Mouse (Mus musculus): ENCODE results near the gene Zfp961.

Gene Zfp961

DNA sequence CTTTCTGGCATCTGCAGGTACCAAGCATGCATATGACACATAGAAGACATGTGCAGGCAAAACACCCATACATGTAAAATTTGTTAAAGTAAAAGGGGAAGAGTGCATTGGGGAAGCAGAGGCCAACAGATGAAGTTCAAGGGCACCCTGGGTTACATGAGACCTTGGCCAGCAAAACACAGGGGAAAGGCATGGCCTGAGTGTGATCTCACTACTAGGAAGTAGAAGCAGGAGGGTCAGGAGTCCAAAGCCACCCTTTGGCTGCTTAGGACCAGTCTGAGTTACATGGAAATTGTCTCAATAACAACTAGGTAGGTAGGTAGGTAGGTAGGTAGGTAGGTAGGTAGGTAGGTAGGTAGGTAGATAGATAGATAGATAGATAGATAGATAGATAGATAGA, 9.6 kb downstream of the Zfp961 start:
- in situ Hi-C loops (cut with MboI, MseI): no loop called here

DNA sequence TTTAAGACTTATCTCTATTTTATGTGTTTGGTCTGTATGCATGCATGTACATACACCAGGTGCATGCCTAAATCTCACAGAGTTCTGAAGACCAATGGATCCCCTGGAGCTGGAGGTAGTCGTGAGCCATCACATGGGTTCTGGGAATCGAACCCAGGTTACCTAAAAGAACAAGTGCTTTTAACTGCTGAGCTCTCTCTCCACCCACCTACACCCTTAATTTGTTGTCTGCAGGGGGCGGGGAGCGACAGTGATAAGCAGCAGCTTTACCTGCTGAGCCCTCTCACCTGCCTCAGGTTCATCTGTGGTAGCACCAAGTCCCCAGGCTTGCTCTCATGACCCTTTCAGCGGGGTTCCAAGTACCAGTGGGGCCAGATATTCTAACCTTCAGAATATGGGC, 11.0 kb downstream of the Zfp961 start:
- in situ Hi-C loops (cut with MboI, MseI): no loop called here

DNA sequence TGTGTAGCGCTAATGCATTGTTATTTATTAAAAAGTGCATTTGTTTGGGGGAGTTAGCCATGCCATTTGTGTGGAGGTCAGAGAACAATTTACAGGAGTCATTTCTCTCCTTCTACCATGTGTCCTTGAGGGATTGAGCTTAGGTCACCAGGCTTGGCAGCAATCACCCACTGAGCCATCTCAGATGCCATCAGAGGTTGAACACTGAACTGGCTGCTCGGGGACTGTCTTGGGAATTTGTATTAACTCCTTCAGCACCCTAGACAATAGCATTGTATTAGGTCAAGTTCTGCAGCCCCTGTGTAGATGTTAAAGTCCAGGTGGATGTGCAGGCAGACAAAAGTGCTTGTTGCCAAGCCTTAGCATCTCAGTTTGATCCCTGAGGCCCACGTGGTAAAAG, 13.2 kb downstream of the Zfp961 start:
- in situ Hi-C loops (cut with MboI, MseI): no loop called here

DNA sequence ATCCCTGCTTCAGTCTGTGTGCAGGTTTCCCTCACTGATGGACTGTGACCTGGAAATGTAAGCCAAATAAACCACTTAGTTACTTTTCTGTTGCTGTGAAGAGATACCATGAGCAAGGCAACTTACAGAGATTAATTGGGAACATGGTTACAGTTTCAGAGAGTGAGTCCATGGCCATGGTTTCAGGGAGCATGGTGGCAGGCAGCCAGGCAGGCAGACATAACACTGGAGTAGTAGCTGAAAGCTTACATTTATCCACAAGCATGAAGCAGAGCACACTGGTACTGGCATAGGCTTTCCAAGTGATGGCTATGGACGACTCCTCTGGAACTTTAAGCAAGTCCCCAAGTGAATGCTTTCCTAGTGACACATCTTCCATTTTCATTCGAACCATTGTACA, 14.3 kb downstream of the Zfp961 start:
- in situ Hi-C loops (cut with MboI, MseI): no loop called here

DNA sequence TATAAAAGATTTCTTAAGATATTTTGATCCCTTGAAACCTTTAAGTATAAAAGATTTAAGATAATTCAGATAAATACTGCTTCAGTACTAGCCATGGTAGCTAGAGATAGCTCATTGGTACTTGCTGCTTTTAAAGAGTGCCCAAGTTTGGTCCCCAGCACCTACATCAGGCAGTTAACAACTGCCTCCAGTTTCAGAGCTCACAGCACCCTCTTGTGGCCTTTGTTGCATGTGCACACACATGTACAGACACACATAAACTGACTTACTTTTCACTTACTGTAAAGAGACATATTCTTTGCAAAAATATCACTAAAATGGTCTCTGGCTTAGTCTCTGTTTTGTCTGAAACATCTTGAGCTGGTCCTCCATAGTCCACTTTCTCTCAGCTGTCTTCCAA, 15.6 kb downstream of the Zfp961 start:
- in situ Hi-C loops (cut with MboI, MseI): no loop called here

DNA sequence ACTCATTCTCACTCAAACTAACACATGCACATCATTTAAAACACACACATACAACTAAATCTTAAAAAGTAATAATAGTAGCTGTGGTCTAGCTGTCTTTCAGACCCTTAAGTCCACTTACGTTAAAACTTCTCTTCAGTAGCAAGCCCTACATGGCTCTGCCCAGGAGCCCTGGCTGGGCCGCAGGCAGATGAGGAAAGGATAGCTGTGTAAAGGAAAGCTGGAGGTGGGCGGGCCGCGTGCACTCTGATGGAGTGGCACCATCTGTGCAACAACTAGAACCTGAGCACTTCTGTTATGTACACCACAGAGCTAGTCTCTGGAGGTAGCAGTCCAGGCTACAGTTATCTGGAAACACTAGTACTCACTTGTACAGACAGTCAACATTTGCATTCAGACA, 16.4 kb downstream of the Zfp961 start:
- in situ Hi-C loops (cut with MboI, MseI): no loop called here

DNA sequence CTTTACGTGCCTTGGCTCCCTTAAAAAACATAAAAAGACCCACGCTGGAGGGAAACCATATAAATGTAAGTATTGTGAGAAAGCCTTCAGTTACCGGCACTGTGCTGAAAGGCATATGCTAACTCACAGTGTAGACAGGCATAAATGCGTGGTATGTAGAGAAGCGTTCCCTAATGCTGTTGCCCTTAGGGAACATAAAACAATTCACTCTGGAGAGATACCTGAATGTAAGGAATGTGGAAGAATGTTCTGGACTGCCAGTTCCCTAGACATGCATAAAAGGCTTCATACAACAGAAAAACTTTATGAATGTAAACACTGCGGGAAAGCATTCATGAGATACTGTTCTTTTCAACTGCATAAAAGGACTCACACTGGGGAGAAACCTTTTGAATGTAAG, 17.3 kb downstream of the Zfp961 start:
- in situ Hi-C loops (cut with MboI, MseI): no loop called here

DNA sequence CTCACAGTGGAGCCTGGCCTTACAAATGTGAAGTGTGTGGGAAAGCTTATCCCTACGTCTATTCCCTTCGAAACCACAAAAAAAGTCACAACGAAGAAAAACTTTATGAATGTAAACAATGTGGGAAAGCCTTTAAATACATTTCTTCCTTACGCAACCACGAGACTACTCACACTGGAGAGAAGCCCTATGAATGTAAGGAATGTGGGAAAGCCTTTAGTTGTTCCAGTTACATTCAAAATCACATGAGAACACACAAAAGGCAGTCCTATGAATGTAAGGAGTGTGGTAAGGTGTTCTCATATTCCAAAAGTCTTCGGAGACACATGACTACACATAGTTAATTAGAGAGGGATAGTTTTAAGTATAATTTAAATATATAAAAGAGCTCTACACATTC, 17.8 kb downstream of the Zfp961 start:
- in situ Hi-C loops (cut with MboI, MseI): no loop called here

DNA sequence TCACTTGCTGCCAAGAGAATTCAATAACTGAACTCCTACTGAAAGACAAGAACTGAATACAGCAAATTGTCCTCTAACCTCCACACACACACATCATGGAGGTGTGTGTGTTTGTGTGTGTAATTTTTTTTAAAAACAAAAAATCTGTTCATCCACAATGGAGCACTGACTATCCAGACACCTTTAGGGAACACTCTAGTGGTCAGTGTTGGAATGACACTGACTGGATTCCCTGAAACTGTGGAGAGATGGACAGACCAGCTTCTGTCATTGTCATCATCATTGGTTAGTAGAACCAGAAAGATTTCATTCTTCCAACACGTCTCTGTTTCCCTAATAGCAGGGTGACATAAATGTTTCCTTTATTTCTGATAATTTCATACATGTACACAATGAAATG, 21.1 kb downstream of the Zfp961 start:
- in situ Hi-C loops (cut with MboI, MseI): no loop called here

DNA sequence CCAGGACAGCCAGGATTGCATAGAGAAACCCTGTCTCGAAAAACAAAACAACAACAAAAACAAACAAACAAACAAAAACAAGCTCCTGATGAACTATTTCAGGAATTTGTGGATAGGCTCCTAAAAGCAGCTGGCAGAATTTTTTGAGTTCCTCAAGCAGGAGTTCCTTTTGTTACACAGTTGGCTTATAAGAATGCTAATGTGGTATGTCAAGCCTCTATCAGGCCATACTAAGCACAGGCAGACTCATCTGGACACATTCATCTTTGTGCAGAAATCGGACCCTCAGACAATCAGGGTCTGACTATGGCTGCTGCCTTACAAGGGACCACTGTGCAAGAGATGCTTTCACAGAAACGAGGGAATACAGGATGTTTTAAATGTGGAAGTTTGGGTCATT, 23.4 kb downstream of the Zfp961 start:
- in situ Hi-C loops (cut with MboI, MseI): no loop called here

DNA sequence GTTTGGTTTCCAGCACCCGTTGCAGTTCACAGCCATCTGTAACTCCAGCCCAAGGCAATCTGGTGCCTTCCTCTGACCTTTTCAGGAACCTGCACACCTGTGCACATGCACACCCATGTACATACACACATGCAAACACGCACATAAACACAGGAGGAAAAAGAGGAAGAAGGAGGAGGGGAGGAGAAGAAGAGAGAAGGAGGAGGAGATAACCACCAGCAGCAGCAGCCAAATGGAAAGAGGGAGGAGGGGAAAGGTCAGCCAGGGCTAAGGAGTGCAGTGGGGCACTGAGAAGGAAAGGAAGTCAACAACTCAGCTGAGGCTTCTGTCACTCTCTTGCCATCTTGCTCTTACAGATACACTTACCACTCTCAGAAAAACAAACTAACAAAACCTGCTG, 30.2 kb downstream of the Zfp961 start:
- in situ Hi-C loops (cut with MboI, MseI): loop anchor here (5.0 kb wide), 1 partner anchor 849 kb away; no protein-coding TSS in a partner anchor

DNA sequence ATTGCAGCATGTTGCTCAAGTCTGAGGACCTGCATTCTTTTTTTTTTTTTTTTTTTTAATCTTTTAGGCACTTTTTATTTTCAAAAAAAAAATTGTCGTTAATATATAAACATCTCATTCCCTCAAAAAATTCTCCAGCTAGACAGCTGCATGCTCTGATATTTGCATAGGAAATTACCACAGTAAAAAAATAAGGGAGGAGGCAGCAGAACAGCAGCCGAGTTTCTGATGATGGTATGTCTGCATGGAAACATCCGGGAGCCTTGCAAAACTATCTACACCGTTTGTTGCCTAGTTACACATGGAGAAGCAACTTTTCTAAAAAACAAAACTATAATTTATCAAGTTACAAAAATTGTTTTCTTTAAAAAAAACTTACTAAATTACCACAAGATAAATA, 30.6 kb downstream of the Zfp961 start:
- in situ Hi-C loops (cut with MboI, MseI): loop anchor here (5.0 kb wide), 1 partner anchor 849 kb away; no protein-coding TSS in a partner anchor

DNA sequence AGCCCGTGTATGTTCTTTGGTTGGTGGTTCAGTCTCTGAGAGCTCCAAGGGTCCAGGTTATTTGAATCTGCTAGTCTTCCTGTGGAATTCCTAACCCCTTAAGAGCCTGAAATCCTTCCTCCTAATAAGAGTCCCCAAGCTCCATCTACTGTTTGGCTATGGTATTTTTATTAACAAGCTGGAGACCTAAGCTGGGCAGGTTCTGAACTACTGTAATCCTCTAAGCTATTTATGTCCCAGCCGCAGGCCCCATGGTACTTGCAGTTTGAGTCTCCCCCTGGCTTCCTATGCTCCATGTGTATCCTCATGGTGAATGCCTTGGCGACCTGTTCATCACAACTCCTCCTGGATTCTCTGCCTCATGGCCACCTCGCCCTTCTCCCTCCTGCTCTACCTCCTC, 33.8 kb downstream of the Zfp961 start:
- in situ Hi-C loops (cut with MboI, MseI): loop anchor here (5.0 kb wide), 1 partner anchor 852 kb away; no protein-coding TSS in a partner anchor

DNA sequence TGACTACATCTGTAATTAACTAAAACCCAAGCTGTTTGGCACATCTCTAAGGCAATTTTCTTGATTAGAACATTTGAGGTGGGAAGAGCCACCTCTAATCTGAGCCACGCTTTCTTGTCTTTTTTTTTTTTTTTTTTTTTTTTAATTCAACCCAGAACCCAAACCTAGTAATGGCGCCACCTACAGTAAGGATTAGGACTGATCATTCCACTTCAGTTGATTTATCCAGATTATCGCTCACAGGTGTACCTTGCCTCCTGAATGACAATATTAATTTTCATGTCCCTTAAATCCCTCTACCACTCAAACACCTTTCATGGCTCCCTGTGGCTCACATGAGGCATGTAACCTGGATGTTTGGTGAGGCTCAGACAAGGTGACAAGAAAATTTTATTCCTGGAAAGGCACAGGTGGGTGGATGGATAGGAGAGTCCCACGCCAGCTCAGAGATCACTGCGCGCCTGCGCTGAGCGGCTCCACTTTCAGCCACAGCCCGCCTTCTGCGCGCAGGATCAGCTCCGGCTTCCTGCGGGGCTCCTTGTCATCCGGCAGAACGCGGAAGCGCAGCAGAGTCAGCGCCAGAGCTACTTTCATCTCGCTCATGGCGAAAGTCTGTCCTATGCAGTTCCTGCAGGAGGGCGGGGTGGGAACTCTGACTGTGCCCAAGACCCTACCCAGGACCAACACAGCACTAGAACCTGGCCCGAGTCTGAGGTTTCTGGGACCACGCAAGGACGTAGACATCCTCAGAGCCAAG, 37.5 kb downstream of the Zfp961 start:
- in situ Hi-C loops (cut with MboI, MseI): no loop called here

DNA sequence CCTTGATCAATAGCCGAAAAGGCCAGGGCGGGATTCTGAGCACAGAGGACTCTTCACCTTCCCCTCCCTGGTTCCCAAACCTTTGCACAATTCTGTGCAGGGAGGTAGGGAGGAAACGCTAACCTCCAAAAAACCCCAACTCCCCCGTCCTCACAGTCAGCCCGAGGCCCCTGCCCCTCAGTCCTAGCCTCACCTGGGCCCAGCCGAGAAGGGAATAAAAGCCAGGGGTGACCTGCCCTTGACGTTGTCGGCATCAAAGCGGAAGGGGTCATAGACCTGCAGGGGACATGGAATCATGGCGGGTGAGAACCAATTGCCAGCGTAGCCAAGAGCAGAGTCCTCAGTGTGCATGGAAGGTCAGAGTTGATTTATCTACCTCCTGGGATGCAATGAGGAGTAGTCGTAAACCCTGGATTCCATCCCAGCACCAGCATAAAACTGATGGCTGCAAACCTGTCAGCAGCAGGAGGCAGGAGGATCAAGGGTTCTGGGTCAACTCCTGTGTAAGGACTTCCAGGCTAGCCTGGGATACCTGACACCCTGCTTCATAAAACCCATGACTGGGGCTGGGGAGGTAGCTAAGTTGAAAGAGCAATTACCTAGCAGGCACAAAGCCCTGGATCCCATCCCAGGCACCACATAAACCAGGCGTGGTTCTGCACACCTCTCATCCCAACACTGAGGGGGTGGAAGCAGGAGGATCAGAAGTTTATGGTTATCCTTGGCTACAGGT, 38.2 kb downstream of the Zfp961 start:
- in situ Hi-C loops (cut with MboI, MseI): no loop called here

DNA sequence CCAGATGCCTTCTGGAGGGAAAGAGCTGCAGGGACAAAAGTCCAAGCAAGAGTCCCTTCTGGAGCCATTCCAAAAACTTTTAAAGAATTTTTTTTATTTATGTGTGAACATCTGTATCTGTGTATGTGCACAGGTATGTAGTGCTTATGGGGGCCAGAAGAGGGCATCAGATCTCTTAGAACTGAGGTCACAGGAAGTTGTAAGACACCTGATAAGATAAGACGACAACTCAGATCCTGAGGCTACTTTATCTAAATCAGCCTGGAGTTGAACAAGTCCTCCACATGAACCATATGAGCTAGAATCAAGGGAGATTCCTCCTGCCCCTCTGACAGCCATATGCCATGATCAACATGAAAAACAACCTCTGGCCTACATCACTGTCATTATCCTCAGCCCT, 48.6 kb downstream of the Zfp961 start:
- in situ Hi-C loops (cut with MboI, MseI): no loop called here

DNA sequence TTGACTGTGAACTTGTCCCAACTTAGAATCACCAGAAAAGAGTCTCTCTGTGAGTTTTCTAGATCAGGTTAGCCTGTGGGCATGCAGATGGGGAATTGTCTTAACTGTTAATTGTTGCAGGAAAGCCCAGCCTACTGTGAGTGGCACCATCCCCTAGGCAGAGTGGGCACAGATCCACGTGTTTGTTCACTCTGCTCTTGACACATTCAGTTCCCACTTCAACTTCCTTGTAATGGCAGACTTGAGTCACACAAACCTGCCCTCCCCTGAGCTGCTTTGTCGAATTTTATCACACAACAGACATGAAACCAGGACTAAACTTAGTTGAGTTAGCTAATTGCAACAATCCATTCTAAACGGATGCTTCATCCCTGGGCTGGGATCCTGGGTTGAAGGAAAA, 49.4 kb downstream of the Zfp961 start:
- in situ Hi-C loops (cut with MboI, MseI): loop anchor here (10.0 kb wide), 1 partner anchor 855 kb away; no protein-coding TSS in a partner anchor

DNA sequence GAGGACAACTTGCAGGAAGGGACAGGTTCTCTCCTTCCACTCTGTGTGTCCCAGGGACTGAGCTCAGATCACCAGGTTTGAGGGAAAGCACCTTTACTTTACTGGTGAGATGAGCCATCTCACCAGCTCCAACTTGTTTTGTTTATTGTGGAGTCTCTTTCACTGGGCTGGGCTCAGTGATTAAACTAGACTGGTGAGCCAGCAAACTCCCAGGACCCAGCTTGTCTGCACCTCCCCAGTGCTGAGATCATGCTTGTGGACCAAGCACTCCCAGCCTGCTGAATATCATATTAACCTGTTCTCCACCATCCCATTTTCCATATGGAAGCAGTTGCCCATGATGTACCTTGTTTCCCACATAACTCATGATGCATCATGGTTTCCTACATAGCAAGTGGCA, 52.1 kb downstream of the Zfp961 start:
- in situ Hi-C loops (cut with MboI, MseI): loop anchor here (10.0 kb wide), 1 partner anchor 858 kb away; no protein-coding TSS in a partner anchor

DNA sequence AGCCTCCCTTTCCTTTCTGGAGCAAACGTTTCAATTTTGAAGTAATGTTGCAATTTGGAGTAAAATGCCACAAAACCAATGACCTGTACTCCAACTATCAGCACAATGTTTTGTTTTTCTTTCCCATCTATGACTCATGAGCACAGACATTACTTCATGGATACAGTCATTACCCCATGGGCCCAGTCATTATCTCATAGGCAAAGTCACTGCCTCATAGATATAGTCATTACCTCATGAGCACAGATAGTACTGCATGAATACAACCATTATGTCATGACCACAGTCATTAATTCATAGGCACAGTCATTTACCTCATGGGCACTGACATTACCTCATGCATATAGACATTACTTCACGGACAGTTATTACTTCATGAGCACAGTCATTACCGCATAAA, 55.1 kb downstream of the Zfp961 start:
- in situ Hi-C loops (cut with MboI, MseI): loop anchor here (10.0 kb wide), 1 partner anchor 861 kb away; no protein-coding TSS in a partner anchor

DNA sequence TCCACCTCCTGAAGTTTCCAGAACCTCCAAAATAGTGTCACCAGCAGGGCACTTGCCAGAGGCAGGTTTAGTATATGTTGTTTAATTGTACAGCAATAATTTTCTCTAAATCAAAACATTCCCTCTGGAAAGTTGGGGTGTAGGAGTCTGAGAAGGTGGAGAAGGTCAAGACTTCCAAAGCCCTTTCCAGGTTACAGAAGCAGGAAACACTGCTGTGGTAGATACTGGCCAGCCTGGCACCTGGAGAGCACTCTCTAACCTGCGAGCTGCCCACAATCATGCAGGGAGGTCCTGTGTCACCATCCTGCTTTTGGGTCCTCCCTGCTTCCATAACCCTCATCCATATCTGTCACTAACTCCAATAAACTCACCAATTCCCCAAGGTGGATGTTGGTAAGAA, 55.9 kb downstream of the Zfp961 start:
- in situ Hi-C loops (cut with MboI, MseI): loop anchor here (10.0 kb wide), 1 partner anchor 862 kb away; no protein-coding TSS in a partner anchor

DNA sequence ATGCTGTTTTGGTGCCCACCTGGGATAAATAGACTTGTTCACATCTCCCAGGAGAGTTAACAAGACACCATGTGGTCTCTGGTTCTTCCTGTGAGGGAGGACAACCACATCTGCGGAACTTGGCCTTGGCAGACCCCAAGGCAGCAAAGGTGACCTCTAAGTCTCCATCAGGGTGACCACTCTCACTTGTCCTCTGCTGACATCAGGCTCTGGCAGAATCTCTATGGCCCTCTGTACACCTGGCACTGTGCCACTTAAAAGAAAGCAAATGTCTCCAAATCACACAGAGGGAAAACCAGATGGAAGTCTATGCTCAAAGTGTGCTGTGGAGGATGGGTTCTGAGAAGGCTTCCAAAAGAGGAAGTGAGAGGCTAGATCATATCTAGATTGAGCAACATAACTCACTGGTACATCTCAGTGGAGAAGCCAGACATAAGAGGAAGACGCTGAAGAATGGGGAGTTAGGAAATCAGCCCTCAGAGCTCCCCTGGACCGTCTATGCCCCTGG, 57.4 kb downstream of the Zfp961 start:
- in situ Hi-C loops (cut with MboI, MseI): loop anchor here (10.0 kb wide), 1 partner anchor 863 kb away; no protein-coding TSS in a partner anchor

DNA sequence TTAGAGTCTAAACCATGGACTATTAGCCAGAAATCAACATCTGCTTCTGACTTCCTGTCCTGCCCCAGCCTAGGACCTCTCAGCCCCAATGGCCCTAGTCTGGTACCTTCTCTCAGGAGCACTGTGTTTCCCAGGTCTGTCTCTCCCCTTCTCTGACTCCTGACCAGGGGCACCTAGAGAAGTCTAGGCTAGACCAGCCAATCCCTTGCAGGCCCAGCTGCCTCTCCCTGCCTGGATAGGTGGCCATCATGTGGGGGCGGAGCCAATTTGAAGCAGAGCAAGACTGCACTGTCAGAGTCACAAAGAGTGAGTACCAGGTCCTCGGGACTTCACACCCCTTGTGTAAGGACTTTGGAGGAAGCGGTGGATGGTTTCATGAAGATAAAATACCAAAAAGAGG, 58.6 kb downstream of the Zfp961 start, which contains the start of gene Cyp4f18:
Gene Cyp4f18 (minus strand): TSS at position 154 of the 400 bp plus-strand sequence.
- in situ Hi-C loops (cut with MboI, MseI): loop anchor here (10.0 kb wide), 1 partner anchor 865 kb away; no protein-coding TSS in a partner anchor

Measured in regulatory T cell (primary cell).